Mouse (Mus musculus): ENCODE measurements at regions not wholly inside any gene's neighbourhood (a gene's known extent, or its start where the extent isn't known, plus 50 kb on each side); places are given as distances from the start of the nearest gene placed in this dataset.

DNA sequence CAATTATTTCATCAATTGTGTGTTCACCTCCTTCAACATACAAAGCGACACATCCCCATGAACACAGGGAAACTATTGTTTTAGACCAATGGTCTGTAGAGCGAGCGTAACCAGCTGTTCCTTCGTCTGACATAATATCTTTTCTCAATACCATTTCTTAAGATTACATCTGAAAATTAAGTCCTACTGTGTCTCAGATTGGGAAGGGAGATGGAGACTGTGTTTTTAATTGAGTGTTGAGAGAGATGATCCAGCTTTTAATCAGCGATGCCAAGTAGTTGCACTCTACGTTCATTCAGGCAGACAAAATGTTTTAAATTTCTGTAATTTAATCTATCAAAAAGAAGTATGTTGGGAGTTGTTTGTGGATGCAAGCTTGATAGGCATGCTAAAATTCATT is 445.3 kb downstream of the Hdgfl1 start:
- TF ChIP-seq CEBPB (IDR thresholded peaks at IDR 0.05; ENCODE audit: insufficient read depth, poor library complexity, severe bottlenecking) (no peak), TCF12 (IDR thresholded peaks at IDR 0.05; ENCODE audit: insufficient read depth, poor library complexity, severe bottlenecking) (no peak), MAX (IDR thresholded peaks at IDR 0.05; ENCODE audit: low read depth) (no peak), MYOD1 (IDR thresholded peaks at IDR 0.05; ENCODE audit: control insufficient read depth in 1 of 3, insufficient read length in 2 of 3, low read depth in 2 of 3) (no peak), USF1 (IDR thresholded peaks at IDR 0.05; ENCODE audit: low read depth) (no peak), MYOG (IDR thresholded peaks at IDR 0.05; ENCODE audit: control insufficient read depth in 1 of 3, insufficient read depth in 1 of 3, insufficient read length in 2 of 3, low read depth in 2 of 3) (no peak), E2F4 (IDR thresholded peaks at IDR 0.05; ENCODE audit: insufficient read depth) (no peak), REST (IDR thresholded peaks at IDR 0.05; ENCODE audit: insufficient read depth, insufficient read length) (no peak), SRF (IDR thresholded peaks at IDR 0.05; ENCODE audit: control insufficient read depth, insufficient read length, low read depth) (no peak), POLR2A (IDR thresholded peaks at IDR 0.05; ENCODE audit: insufficient read length, low read depth) (no peak), TCF3 (IDR thresholded peaks at IDR 0.05; ENCODE audit: insufficient read length, low read depth) (no peak)
- Histone ChIP-seq H3K27me3 (ENCODE audit: control insufficient read depth, insufficient read depth, insufficient read length) (no peaks in the 10 kb centered on the region), H3ac (ENCODE audit: control insufficient read depth, insufficient read length) (no peak overlapping the region), H3K4me3 (no peak overlapping the region), H3K4me2 (ENCODE audit: low read depth) (no peak overlapping the region), H3K79me2 (ENCODE audit: control insufficient read depth, insufficient read depth) (no peaks in the 10 kb centered on the region), H3K36me3 (ENCODE audit: control insufficient read depth, insufficient read depth) (no peaks in the 10 kb centered on the region)

DNA sequence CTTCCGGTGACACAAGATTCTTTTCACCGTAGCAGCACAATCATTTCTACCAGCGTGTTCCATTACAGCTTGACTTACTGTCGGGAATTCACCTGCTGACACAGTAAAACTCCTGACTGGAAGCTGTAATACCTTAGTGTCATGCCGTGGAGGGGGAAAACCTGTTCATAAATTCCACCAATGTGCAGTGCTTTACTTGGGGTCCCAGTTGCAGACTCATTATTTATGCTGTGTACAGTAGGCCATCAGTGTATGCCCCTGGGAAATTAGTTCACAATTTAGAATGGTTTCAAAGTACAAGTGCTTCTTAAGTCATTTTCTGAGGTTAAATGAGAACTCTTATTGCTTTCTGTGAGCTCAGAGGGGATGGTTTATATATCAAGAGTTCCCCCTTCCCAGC is 451.4 kb downstream of the Hdgfl1 start:
- no peak overlapping the region for H3ac ChIP-seq (ENCODE audit: control insufficient read depth, insufficient read length)
- H3K4me3 ChIP-seq, result no peak overlapping the region
- no peak overlapping the region for H3K4me2 ChIP-seq (ENCODE audit: low read depth)
- H3K79me2 ChIP-seq (ENCODE audit: control insufficient read depth, insufficient read depth), result no peaks in the 10 kb centered on the region
- no peak for TF ChIP-seq E2F4 (IDR thresholded peaks at IDR 0.05; ENCODE audit: insufficient read depth)
- no peak for TF ChIP-seq POLR2AphosphoS2 (IDR thresholded peaks at IDR 0.05; ENCODE audit: insufficient read length, low read depth)
- no peak for TF ChIP-seq REST (IDR thresholded peaks at IDR 0.05; ENCODE audit: insufficient read depth, insufficient read length)
- no peak for TF ChIP-seq MYOD1 (IDR thresholded peaks at IDR 0.05; ENCODE audit: control insufficient read depth in 1 of 3, insufficient read length in 2 of 3, low read depth in 2 of 3)
- TF ChIP-seq POLR2A (IDR thresholded peaks at IDR 0.05; ENCODE audit: insufficient read length, low read depth), result no peak
- no peak for TF ChIP-seq TCF12 (IDR thresholded peaks at IDR 0.05; ENCODE audit: insufficient read depth, poor library complexity, severe bottlenecking)
- TF ChIP-seq MYOG (IDR thresholded peaks at IDR 0.05; ENCODE audit: control insufficient read depth in 1 of 3, insufficient read depth in 1 of 3, insufficient read length in 2 of 3, low read depth in 2 of 3), result no peak
- no peak for TF ChIP-seq SRF (IDR thresholded peaks at IDR 0.05; ENCODE audit: control insufficient read depth, insufficient read length, low read depth)
- no peak for TF ChIP-seq CEBPB (IDR thresholded peaks at IDR 0.05; ENCODE audit: insufficient read depth, poor library complexity, severe bottlenecking)
- TF ChIP-seq TCF3 (IDR thresholded peaks at IDR 0.05; ENCODE audit: insufficient read length, low read depth), result no peak
- TF ChIP-seq USF1 (IDR thresholded peaks at IDR 0.05; ENCODE audit: low read depth), result no peak
- H3K36me3 ChIP-seq (ENCODE audit: control insufficient read depth, insufficient read depth), result no peaks in the 10 kb centered on the region
- H3K27me3 ChIP-seq (ENCODE audit: control insufficient read depth, insufficient read depth, insufficient read length), result no peaks in the 10 kb centered on the region

DNA sequence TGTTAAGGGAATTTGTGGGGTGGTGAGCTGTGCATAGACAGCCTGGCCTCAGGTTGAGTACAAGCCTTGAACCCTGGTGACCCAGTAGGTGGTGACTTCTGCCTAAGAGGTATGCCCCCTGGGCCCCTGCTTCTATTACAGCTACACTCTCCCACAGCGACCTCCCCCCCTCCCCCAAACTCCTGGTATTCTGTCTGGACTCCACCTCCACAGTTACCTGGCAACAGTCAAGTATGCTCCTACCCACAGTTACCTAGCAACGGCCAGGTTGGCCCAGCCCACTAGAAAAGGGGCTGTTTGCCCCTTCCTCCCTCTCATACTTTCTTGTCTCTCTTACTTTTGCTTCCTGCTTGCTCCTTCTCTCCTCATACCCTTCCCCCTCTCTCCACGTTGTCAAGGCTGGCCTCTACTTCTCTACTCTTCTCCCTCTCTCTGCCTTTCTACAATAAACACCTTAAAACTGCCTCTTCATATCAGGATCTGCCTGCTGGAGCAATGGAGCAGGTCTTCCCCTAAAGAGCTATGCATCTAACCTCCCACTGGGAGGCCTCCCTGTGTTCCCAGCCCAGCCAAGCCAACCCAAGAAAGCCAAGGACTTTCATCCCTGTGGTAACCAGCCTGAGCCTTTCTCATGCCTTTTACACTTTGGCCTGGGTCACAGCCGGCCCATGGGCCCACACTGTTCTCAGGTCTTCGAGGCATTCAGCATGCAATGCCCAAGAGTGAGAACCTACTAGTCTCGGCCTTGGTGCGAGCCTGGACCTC is 457.5 kb downstream of the Hdgfl1 start:
- no peaks in the 10 kb centered on the region for H3K79me2 ChIP-seq (ENCODE audit: control insufficient read depth, insufficient read depth)
- no peaks in the 10 kb centered on the region for H3K36me3 ChIP-seq (ENCODE audit: control insufficient read depth, insufficient read depth)
- no peak for TF ChIP-seq MAX (IDR thresholded peaks at IDR 0.05; ENCODE audit: low read depth)
- TF ChIP-seq POLR2AphosphoS2 (IDR thresholded peaks at IDR 0.05; ENCODE audit: insufficient read length, low read depth), result no peak
- TF ChIP-seq USF1 (IDR thresholded peaks at IDR 0.05; ENCODE audit: low read depth), result no peak
- TF ChIP-seq SRF (IDR thresholded peaks at IDR 0.05; ENCODE audit: control insufficient read depth, insufficient read length, low read depth), result no peak
- TF ChIP-seq E2F4 (IDR thresholded peaks at IDR 0.05; ENCODE audit: insufficient read depth), result no peak
- TF ChIP-seq REST (IDR thresholded peaks at IDR 0.05; ENCODE audit: insufficient read depth, insufficient read length), result no peak
- TF ChIP-seq MYOG (IDR thresholded peaks at IDR 0.05; ENCODE audit: control insufficient read depth in 1 of 3, insufficient read depth in 1 of 3, insufficient read length in 2 of 3, low read depth in 2 of 3), result no peak
- TF ChIP-seq TCF12 (IDR thresholded peaks at IDR 0.05; ENCODE audit: insufficient read depth, poor library complexity, severe bottlenecking), result no peak
- no peak for TF ChIP-seq CEBPB (IDR thresholded peaks at IDR 0.05; ENCODE audit: insufficient read depth, poor library complexity, severe bottlenecking)
- TF ChIP-seq TCF3 (IDR thresholded peaks at IDR 0.05; ENCODE audit: insufficient read length, low read depth), result no peak
- TF ChIP-seq MYOD1 (IDR thresholded peaks at IDR 0.05; ENCODE audit: control insufficient read depth in 1 of 3, insufficient read length in 2 of 3, low read depth in 2 of 3), result no peak
- no peak for TF ChIP-seq POLR2A (IDR thresholded peaks at IDR 0.05; ENCODE audit: insufficient read length, low read depth)
- H3ac ChIP-seq (ENCODE audit: control insufficient read depth, insufficient read length), result no peak overlapping the region
- H3K4me3 ChIP-seq, result no peak overlapping the region
- no peak overlapping the region for H3K4me2 ChIP-seq (ENCODE audit: low read depth)
- H3K27me3 ChIP-seq (ENCODE audit: control insufficient read depth, insufficient read depth, insufficient read length), result no peaks in the 10 kb centered on the region

DNA sequence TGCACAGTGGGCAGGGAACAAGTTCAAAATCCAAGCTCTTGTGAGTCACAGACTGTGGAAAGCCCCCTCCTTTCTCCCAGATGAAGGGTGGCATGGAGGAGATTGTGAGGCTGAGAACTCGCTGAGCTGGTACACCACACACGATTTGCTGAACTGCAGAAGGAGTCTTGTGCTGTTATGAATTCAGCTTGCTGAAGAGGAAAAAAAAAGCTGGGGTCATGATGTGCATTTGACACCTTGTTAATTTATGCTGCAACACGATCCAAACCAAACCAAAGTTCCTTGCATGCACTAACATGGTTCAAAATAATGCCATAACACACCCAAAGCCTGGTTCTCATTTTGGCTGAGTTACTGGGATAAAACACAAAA is 485.9 kb downstream of the Hdgfl1 start:
- TF ChIP-seq SRF (IDR thresholded peaks at IDR 0.05; ENCODE audit: control insufficient read depth, insufficient read length, low read depth) (no peak), TCF3 (IDR thresholded peaks at IDR 0.05; ENCODE audit: insufficient read length, low read depth) (no peak), POLR2A (IDR thresholded peaks at IDR 0.05; ENCODE audit: insufficient read length, low read depth) (no peak), E2F4 (IDR thresholded peaks at IDR 0.05; ENCODE audit: insufficient read depth) (no peak), TCF12 (IDR thresholded peaks at IDR 0.05; ENCODE audit: insufficient read depth, poor library complexity, severe bottlenecking) (no peak), CEBPB (IDR thresholded peaks at IDR 0.05; ENCODE audit: insufficient read depth, poor library complexity, severe bottlenecking) (no peak), MAX (IDR thresholded peaks at IDR 0.05; ENCODE audit: low read depth) (no peak), MYOD1 (IDR thresholded peaks at IDR 0.05; ENCODE audit: control insufficient read depth in 1 of 3, insufficient read length in 2 of 3, low read depth in 2 of 3) (no peak), USF1 (IDR thresholded peaks at IDR 0.05; ENCODE audit: low read depth) (no peak), REST (IDR thresholded peaks at IDR 0.05; ENCODE audit: insufficient read depth, insufficient read length) (no peak), MYOG (IDR thresholded peaks at IDR 0.05; ENCODE audit: control insufficient read depth in 1 of 3, insufficient read depth in 1 of 3, insufficient read length in 2 of 3, low read depth in 2 of 3) (no peak), POLR2AphosphoS2 (IDR thresholded peaks at IDR 0.05; ENCODE audit: insufficient read length, low read depth) (no peak)
- Histone ChIP-seq H3K79me2 (ENCODE audit: control insufficient read depth, insufficient read depth) (no peaks in the 10 kb centered on the region), H3K27me3 (ENCODE audit: control insufficient read depth, insufficient read depth, insufficient read length) (no peaks in the 10 kb centered on the region), H3K36me3 (ENCODE audit: control insufficient read depth, insufficient read depth) (no peaks in the 10 kb centered on the region), H3ac (ENCODE audit: control insufficient read depth, insufficient read length) (no peak overlapping the region), H3K4me3 (no peak overlapping the region), H3K4me2 (ENCODE audit: low read depth) (no peak overlapping the region)

All from myocyte (in vitro differentiated cells).